Mouse (Mus musculus): ENCODE measurements around the gene Meis1. TPM values are rescaled to one million over a fixed set of nuclear protein-coding genes. Genes with fewer than 3 reads are reported as not detected.
A peak's percentile ranks its signal among the peaks of the same experiment; 100 is the strongest.

Gene Meis1
- polyA plus RNA-seq, 1 experiment from 2014 or later = 132 TPM

- Histone ChIP-seq H3K4me1 (replicated peaks; ENCODE audit: control insufficient read depth, insufficient read depth, low read length) (peaks cover 5% of the 10 kb centered on the region; the same call in 1 of the 2 replicates), H3K4me3 (ENCODE audit: low read depth, low read length) (no peak overlapping the region), H3K4me2 (replicated peaks; ENCODE audit: low read depth, low read length) (no peak overlapping the region), H3K36me3 (ENCODE audit: control insufficient read depth, insufficient read depth, low read length) (no peaks in the 10 kb centered on the region), H3K27me3 (ENCODE audit: control insufficient read depth, insufficient read depth, low read length) (no peaks in the 10 kb centered on the region), H3K27ac (ENCODE audit: low read depth, low read length) (no peak overlapping the region), H3K9ac (ENCODE audit: low read depth, low read length) (no peak overlapping the region), H3K9me3 (ENCODE audit: control insufficient read depth, low read length) (no peaks in the 10 kb centered on the region)
- WGBS = 9% methylated on average over 5 of the region's 5 CpGs
- ATAC-seq (ENCODE audit: low FRiP score) (no peak), DNase-seq (ENCODE audit: low spot score) (no peak)
Observed at GRCm38 (mm10) chr11:19023356-19023755, 4.6 kb upstream of the Meis1 start.

- WGBS = 26% methylated on average over 2 of the region's 2 CpGs
- DNase-seq (ENCODE audit: low spot score) (no peak), ATAC-seq (ENCODE audit: low FRiP score) (no peak)
- Histone ChIP-seq H3K4me1 (replicated peaks; ENCODE audit: control insufficient read depth, insufficient read depth, low read length) (peaks cover 5% of the 10 kb centered on the region; the same call in 1 of the 2 replicates), H3K36me3 (ENCODE audit: control insufficient read depth, insufficient read depth, low read length) (no peaks in the 10 kb centered on the region), H3K4me3 (ENCODE audit: low read depth, low read length) (no peak overlapping the region), H3K4me2 (replicated peaks; ENCODE audit: low read depth, low read length) (no peak overlapping the region), H3K9me3 (ENCODE audit: control insufficient read depth, low read length) (no peaks in the 10 kb centered on the region), H3K27me3 (ENCODE audit: control insufficient read depth, insufficient read depth, low read length) (no peaks in the 10 kb centered on the region), H3K27ac (ENCODE audit: low read depth, low read length) (no peak overlapping the region), H3K9ac (ENCODE audit: low read depth, low read length) (no peak overlapping the region)
Observed at GRCm38 (mm10) chr11:19022576-19022975, 3.8 kb upstream of the Meis1 start.

- Histone ChIP-seq H3K36me3 (ENCODE audit: control insufficient read depth, insufficient read depth, low read length) (no peaks in the 10 kb centered on the region), H3K4me1 (replicated peaks; ENCODE audit: control insufficient read depth, insufficient read depth, low read length) (peaks cover 5% of the 10 kb centered on the region; the same call in 1 of the 2 replicates), H3K4me2 (replicated peaks; ENCODE audit: low read depth, low read length) (peak overlapping the region; percentile 85), H3K27me3 (ENCODE audit: control insufficient read depth, insufficient read depth, low read length) (no peaks in the 10 kb centered on the region), H3K27ac (ENCODE audit: low read depth, low read length) (peak overlapping the region; percentile 99), H3K9me3 (ENCODE audit: control insufficient read depth, low read length) (no peaks in the 10 kb centered on the region), H3K9ac (ENCODE audit: low read depth, low read length) (peak overlapping the region; percentile 57), H3K4me3 (ENCODE audit: low read depth, low read length) (peak overlapping the region; percentile 88)
- peak; percentile 48 for ATAC-seq (ENCODE audit: low FRiP score)
- 1% methylated on average over 28 of the region's 28 CpGs for WGBS
- DNase-seq (ENCODE audit: low spot score) = peak; percentile 70
Observed at GRCm38 (mm10) chr11:19020951-19021710, 2.3 kb upstream of the Meis1 start.

- peak; percentile 83 for ATAC-seq (ENCODE audit: low FRiP score)
- Histone ChIP-seq H3K36me3 (ENCODE audit: control insufficient read depth, insufficient read depth, low read length) (0 out of 2 replicates have a peak, but pooled peaks cover 2% of the 10 kb centered on the region), H3K9me3 (ENCODE audit: control insufficient read depth, low read length) (no peaks in the 10 kb centered on the region), H3K27ac (ENCODE audit: low read depth, low read length) (peak overlapping the region; percentile 99), H3K4me1 (replicated peaks; ENCODE audit: control insufficient read depth, insufficient read depth, low read length) (peaks cover 3% of the 10 kb centered on the region; the same call in 1 of the 2 replicates), H3K4me2 (replicated peaks; ENCODE audit: low read depth, low read length) (peak overlapping the region; percentile 85), H3K4me3 (ENCODE audit: low read depth, low read length) (peak overlapping the region; percentile 88), H3K27me3 (ENCODE audit: control insufficient read depth, insufficient read depth, low read length) (no peaks in the 10 kb centered on the region), H3K9ac (ENCODE audit: low read depth, low read length) (peak overlapping the region; percentile 100)
- WGBS = under 1% methylated on average over 25 of the region's 25 CpGs
- DNase-seq (ENCODE audit: low spot score) = peak; percentile 95
Observed at GRCm38 (mm10) chr11:19020371-19020824, 1.6 kb upstream of the Meis1 start.

- peak overlapping the region; percentile 85 for H3K4me2 ChIP-seq (replicated peaks; ENCODE audit: low read depth, low read length)
- no peaks in the 10 kb centered on the region for H3K9me3 ChIP-seq (ENCODE audit: control insufficient read depth, low read length)
- H3K27ac ChIP-seq (ENCODE audit: low read depth, low read length) = peak overlapping the region; percentile 99
- H3K4me3 ChIP-seq (ENCODE audit: low read depth, low read length) = peak overlapping the region; percentile 88
- H3K27me3 ChIP-seq (ENCODE audit: control insufficient read depth, insufficient read depth, low read length) = no peaks in the 10 kb centered on the region
- WGBS = under 1% methylated on average over 62 of the region's 67 CpGs
- 0 out of 2 replicates have a peak, but pooled peaks cover 2% of the 10 kb centered on the region for H3K36me3 ChIP-seq (ENCODE audit: control insufficient read depth, insufficient read depth, low read length)
- peak; percentile 77 for DNase-seq (ENCODE audit: low spot score)
- H3K9ac ChIP-seq (ENCODE audit: low read depth, low read length) = peak overlapping the region; percentile 100
- peak; percentile 36 for ATAC-seq (ENCODE audit: low FRiP score)
- peaks cover 3% of the 10 kb centered on the region; the same call in 1 of the 2 replicates for H3K4me1 ChIP-seq (replicated peaks; ENCODE audit: control insufficient read depth, insufficient read depth, low read length)
Observed at GRCm38 (mm10) chr11:19019204-19020171, 703 bp upstream of the Meis1 start.

GRCm38 (mm10) chr11:19017719-19018413 lies 919 bp downstream of the Meis1 start:
- peaks cover 2% of the 10 kb centered on the region; the same call in 1 of the 2 replicates for H3K36me3 ChIP-seq (ENCODE audit: control insufficient read depth, insufficient read depth, low read length)
- H3K4me2 ChIP-seq (replicated peaks; ENCODE audit: low read depth, low read length) = peak overlapping the region; percentile 85
- under 1% methylated on average over 14 of the region's 14 CpGs for WGBS
- no peaks in the 10 kb centered on the region for H3K9me3 ChIP-seq (ENCODE audit: control insufficient read depth, low read length)
- DNase-seq (ENCODE audit: low spot score) = peak; percentile 55
- H3K27ac ChIP-seq (ENCODE audit: low read depth, low read length) = peak overlapping the region; percentile 99
- peak overlapping the region; percentile 100 for H3K9ac ChIP-seq (ENCODE audit: low read depth, low read length)
- no peaks in the 10 kb centered on the region for H3K27me3 ChIP-seq (ENCODE audit: control insufficient read depth, insufficient read depth, low read length)
- no peak for ATAC-seq (ENCODE audit: low FRiP score)
- H3K4me1 ChIP-seq (replicated peaks; ENCODE audit: control insufficient read depth, insufficient read depth, low read length) = peaks cover 8% of the 10 kb centered on the region
- H3K4me3 ChIP-seq (ENCODE audit: low read depth, low read length) = peak overlapping the region; percentile 88

- no peaks in the 10 kb centered on the region for H3K9me3 ChIP-seq (ENCODE audit: control insufficient read depth, low read length)
- H3K36me3 ChIP-seq (ENCODE audit: control insufficient read depth, insufficient read depth, low read length) = peaks cover 2% of the 10 kb centered on the region; the same call in 1 of the 2 replicates
- DNase-seq (ENCODE audit: low spot score) = peak; percentile 58
- H3K27me3 ChIP-seq (ENCODE audit: control insufficient read depth, insufficient read depth, low read length) = no peaks in the 10 kb centered on the region
- peak overlapping the region; percentile 92 for H3K4me2 ChIP-seq (replicated peaks; ENCODE audit: low read depth, low read length)
- H3K27ac ChIP-seq (ENCODE audit: low read depth, low read length) = peak overlapping the region; percentile 99
- peak overlapping the region; percentile 99 for H3K9ac ChIP-seq (ENCODE audit: low read depth, low read length)
- WGBS = 0% methylated on average over 1 of the region's 1 CpGs
- ATAC-seq (ENCODE audit: low FRiP score) = no peak
- peaks cover 9% of the 10 kb centered on the region for H3K4me1 ChIP-seq (replicated peaks; ENCODE audit: control insufficient read depth, insufficient read depth, low read length)
- H3K4me3 ChIP-seq (ENCODE audit: low read depth, low read length) = peak overlapping the region; percentile 88
Observed at GRCm38 (mm10) chr11:19017262-19017661, 1.5 kb downstream of the Meis1 start.

Measured in hindbrain, embryonic 11.5 days (tissue).